18 mouse cellular contexts compared by ENCODE assay signal in the genomic region with DNA sequence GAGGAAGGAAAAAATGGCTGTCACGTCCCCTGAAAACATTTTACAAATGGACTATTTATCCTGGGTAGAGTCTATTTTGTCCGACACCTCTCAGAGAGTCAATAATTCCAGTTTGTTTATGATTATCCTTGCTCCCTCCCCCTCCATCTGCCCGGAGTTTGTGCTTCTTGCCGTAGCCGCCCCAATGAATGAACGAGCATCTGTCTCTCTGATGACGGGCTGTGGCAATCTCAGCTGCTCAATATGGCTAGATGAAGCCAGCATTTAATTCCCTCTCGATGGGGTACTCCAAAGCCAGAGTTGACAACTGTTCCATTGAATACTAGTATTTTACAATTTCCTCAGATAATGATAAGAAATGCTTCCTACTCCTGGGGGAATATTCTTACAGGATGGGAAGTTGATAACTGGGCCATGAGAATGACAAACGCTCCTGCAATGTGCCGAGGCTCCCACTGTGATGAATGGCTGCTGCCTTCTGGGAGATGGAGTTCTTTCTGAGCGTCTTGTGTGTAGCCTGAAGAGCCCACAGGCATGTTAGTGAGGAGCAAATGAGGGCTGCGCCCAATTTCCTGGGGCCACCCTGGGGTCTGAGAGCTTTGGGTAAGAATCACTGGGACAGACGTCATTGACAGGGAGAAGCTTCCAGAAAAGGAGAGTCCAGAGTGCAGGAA.
DNase-seq lines count a peak whose midpoint lies in the region; ATAC-seq and TF ChIP-seq lines count a peak whose summit lies in the region.
"Had no signal": no experiment of that assay in that cellular context is flagged by ENCODE, and none has a peak within 500 bp of the region (broad histone marks: within the 10 kb centered on the region; RNA-seq: fewer than 3 reads in every experiment).

No protein-coding gene starts in this region.

- no peaks in the 10 kb centered on the region for H3K36me3 ChIP-seq in hindbrain, embryonic 10.5 days
- no peaks in the 10 kb centered on the region for H3K36me3 ChIP-seq in hindbrain, embryonic 11.5 days (ENCODE audit: control insufficient read depth, insufficient read depth, low read length)
- H3K36me3 ChIP-seq in hindbrain, embryonic 12.5 days, result no peaks in the 10 kb centered on the region
- H3K36me3 ChIP-seq: embryonic facial prominence, embryonic 15.5 days; neural tube, embryonic 12.5 days had no signal

- H3K4me1 ChIP-seq in hindbrain, embryonic 10.5 days (replicated peaks), result peaks cover 31% of the 10 kb centered on the region
- H3K4me1 ChIP-seq in hindbrain, embryonic 11.5 days (replicated peaks; ENCODE audit: control insufficient read depth, insufficient read depth, low read length), result no peaks in the 10 kb centered on the region
- peaks cover 20% of the 10 kb centered on the region for H3K4me1 ChIP-seq in hindbrain, embryonic 12.5 days
- H3K4me1 ChIP-seq: embryonic facial prominence, embryonic 15.5 days had no signal

- TF ChIP-seq POLR2A in brain, embryonic 14.5 days (IDR thresholded peaks at IDR 0.05; ENCODE audit: borderline replicate concordance, extremely low read depth, insufficient read depth, insufficient read length, poor library complexity, severe bottlenecking), result no peak

- H3K4me2 ChIP-seq in hindbrain, embryonic 11.5 days (replicated peaks; ENCODE audit: low read depth, low read length), result no peak overlapping the region
- no peak overlapping the region for H3K4me2 ChIP-seq in hindbrain, embryonic 12.5 days (replicated peaks)
- H3K4me2 ChIP-seq: embryonic facial prominence, embryonic 15.5 days; neural tube, embryonic 12.5 days had no signal

- WGBS in hindbrain, embryonic 10.5 days, result 78% methylated on average over 13 of the region's 13 CpGs
- 70% methylated on average over 13 of the region's 13 CpGs for WGBS in hindbrain, embryonic 11.5 days
- 57% methylated on average over 13 of the region's 13 CpGs for WGBS in hindbrain, embryonic 12.5 days

- no peak overlapping the region for H3K9ac ChIP-seq in hindbrain, embryonic 11.5 days (ENCODE audit: low read depth, low read length)
- no peak overlapping the region for H3K9ac ChIP-seq in hindbrain, embryonic 12.5 days
- H3K9ac ChIP-seq: embryonic facial prominence, embryonic 15.5 days; liver, embryonic 14.5 days; neural tube, embryonic 12.5 days had no signal

- H3K4me3 ChIP-seq in hindbrain, embryonic 10.5 days, result no peak overlapping the region
- no peak overlapping the region for H3K4me3 ChIP-seq in hindbrain, embryonic 11.5 days (ENCODE audit: low read depth, low read length)
- no peak overlapping the region for H3K4me3 ChIP-seq in hindbrain, embryonic 12.5 days
- H3K4me3 ChIP-seq: embryonic facial prominence, embryonic 15.5 days; heart, adult 2 months; neural tube, embryonic 12.5 days had no signal

- no peaks in the 10 kb centered on the region for H3K9me3 ChIP-seq in hindbrain, embryonic 10.5 days
- no peaks in the 10 kb centered on the region for H3K9me3 ChIP-seq in hindbrain, embryonic 11.5 days (ENCODE audit: control insufficient read depth, low read length)
- H3K9me3 ChIP-seq in hindbrain, embryonic 12.5 days (replicated peaks), result no peaks in the 10 kb centered on the region
- H3K9me3 ChIP-seq: embryonic facial prominence, embryonic 15.5 days; neural tube, embryonic 12.5 days had no signal

- no peak for TF ChIP-seq CTCF in brain, embryonic 14.5 days (IDR thresholded peaks at IDR 0.05; ENCODE audit: borderline replicate concordance, extremely low read depth, insufficient read depth, insufficient read length)

- no peak for DNase-seq in hindbrain, embryonic 10.5 days (ENCODE audit: low spot score)
- no peak for DNase-seq in hindbrain, embryonic 11.5 days (ENCODE audit: low spot score)
- peak; percentile 86 for DNase-seq in brain, embryonic 14.5 days (ENCODE audit: low read depth)
- DNase-seq in layer of hippocampus, adult 9-10 months (ENCODE audit: low spot score), result peak; percentile 42
- no peak for DNase-seq in frontal cortex, postnatal 25 days (ENCODE audit: low spot score in 2 of 2)
- DNase-seq in heart, postnatal 14 days, result no peak
- DNase-seq: adrenal gland, postnatal 25 days; cerebellum, adult 11 months; heart, adult 2 months; heart, postnatal 10 days; kidney, adult 18-20 months; kidney, postnatal 4 days; lung, postnatal 10 days had no signal

- ATAC-seq in hindbrain, embryonic 11.5 days (ENCODE audit: low FRiP score), result no peak
- ATAC-seq in hindbrain, embryonic 12.5 days (ENCODE audit: low FRiP score), result peak; percentile 54; the same call in 1 of the 2 replicates
- ATAC-seq: CD4-positive, CD25-positive, alpha-beta regulatory T cell, adult 4 months had no signal

- intact Hi-C loops in heart, postnatal 14 days (cut with DNase I), result no loop called here

- H3K27ac ChIP-seq in hindbrain, embryonic 10.5 days, result 0 out of 2 replicates have a peak overlapping the region, but pooled peaks have one; percentile 4
- no peak overlapping the region for H3K27ac ChIP-seq in hindbrain, embryonic 11.5 days (ENCODE audit: low read depth, low read length)
- no peak overlapping the region for H3K27ac ChIP-seq in hindbrain, embryonic 12.5 days
- H3K27ac ChIP-seq: embryonic facial prominence, embryonic 15.5 days; heart, adult 2 months; liver, embryonic 14.5 days; neural tube, embryonic 12.5 days had no signal

- H3K27me3 ChIP-seq in hindbrain, embryonic 10.5 days (ENCODE audit: insufficient read depth, poor library complexity, severe bottlenecking), result peaks cover 16% of the 10 kb centered on the region
- no peaks in the 10 kb centered on the region for H3K27me3 ChIP-seq in hindbrain, embryonic 11.5 days (ENCODE audit: control insufficient read depth, insufficient read depth, low read length)
- peaks cover 5% of the 10 kb centered on the region; the same call in 1 of the 2 replicates for H3K27me3 ChIP-seq in hindbrain, embryonic 12.5 days
- H3K27me3 ChIP-seq: neural tube, embryonic 12.5 days had no signal

Comparison
In these comparisons a context has a peak if more than half of its experiments do, and no peak if none do; other contexts are left out.
1. DNase-seq: peak in brain, embryonic 14.5 days (single experiment) and layer of hippocampus, adult 9-10 months (single experiment); none in hindbrain, embryonic 10.5 days (single experiment), hindbrain, embryonic 11.5 days (single experiment), frontal cortex, postnatal 25 days (0 of 2) and heart, postnatal 14 days (0 of 2).